Mouse (Mus musculus) midbrain, embryonic 11.5 days (tissue): ENCODE measurements around the gene Dab1. TPM values are rescaled to one million over a fixed set of nuclear protein-coding genes. Genes with fewer than 3 reads are reported as not detected.
A peak's percentile ranks its signal among the peaks of the same experiment; 100 is the strongest.

ENCODE experiments used
- ATAC-seq: fragments of 200-750 bp; cut with Nextera tagmentation; 2 replicates; pipeline ENCODE4 v1.8.0; 2017; ENCODE audit warnings: moderate TSS enrichment, moderate library complexity; ENCODE audit not compliant: low FRiP score
- DNase-seq: peaks from one replicate; pipeline ENCODE4 v3.0.0; 2015; ENCODE audit warnings: low spot score; ENCODE audit errors: missing footprints
- H3K27ac ChIP-seq: fragments of 300-500 bp; sonication (generic); 2 replicates; pipeline ENCODE4 v1.5.1; 2014; ENCODE audit warnings: low read depth, low read length
- H3K27me3 ChIP-seq: fragments of 300-500 bp; sonication (generic); 2 replicates; pipeline ENCODE4 v1.6.1; 2014; ENCODE audit warnings: mild to moderate bottlenecking, low read length, moderate library complexity, mixed read lengths; ENCODE audit not compliant: control insufficient read depth, insufficient read depth
- H3K36me3 ChIP-seq: fragments of 300-500 bp; sonication (generic); 2 replicates; pipeline ENCODE4 v1.6.1; 2014; ENCODE audit warnings: mild to moderate bottlenecking, low read length, moderate library complexity, mixed read lengths; ENCODE audit not compliant: control insufficient read depth, insufficient read depth
- H3K4me1 ChIP-seq: fragments of 300-500 bp; sonication (generic); 2 replicates; pipeline ENCODE4 v1.6.1; 2014; ENCODE audit warnings: low read length; ENCODE audit not compliant: control insufficient read depth, insufficient read depth
- H3K4me2 ChIP-seq: fragments of 300-500 bp; sonication (generic); 2 replicates; pipeline ENCODE4 v1.6.1; 2014; ENCODE audit warnings: mild to moderate bottlenecking, moderate library complexity
- H3K4me3 ChIP-seq: fragments of 300-500 bp; sonication (generic); 2 replicates; pipeline ENCODE4 v1.5.1; 2014; ENCODE audit warnings: low read depth, low read length
- H3K9ac ChIP-seq: fragments of 300-500 bp; sonication (generic); 2 replicates; pipeline ENCODE4 v1.6.1; 2014; ENCODE audit warnings: low read length
- H3K9me3 ChIP-seq: fragments of 300-500 bp; sonication (generic); 2 replicates; pipeline ENCODE4 v1.6.1; 2016; ENCODE audit warnings: low read length; ENCODE audit not compliant: control insufficient read depth
- WGBS: fragments of 180-500 bp; shearing (Covaris S2); extraction: QIAGEN DNeasy Blood & Tissue Kit; methylation state at CpG from one replicate; pipeline ENCODE4 v1.1.7; 2014; 5-methylcytosine and 5-hydroxymethylcytosine counted together
- polyA plus RNA-seq: library from polyadenylated mRNA; unstranded; fragments of >200 nt; fragmentation: Nextera tagmentation; extraction: Ambion mirVana; gene quantifications from 2 replicates; pipeline ENCODE4 v1.2.1, GENCODE M21; 2014

The Dab1 gene
- polyA plus RNA-seq, 1 experiment from 2014 or later: 43.2 TPM

DNA sequence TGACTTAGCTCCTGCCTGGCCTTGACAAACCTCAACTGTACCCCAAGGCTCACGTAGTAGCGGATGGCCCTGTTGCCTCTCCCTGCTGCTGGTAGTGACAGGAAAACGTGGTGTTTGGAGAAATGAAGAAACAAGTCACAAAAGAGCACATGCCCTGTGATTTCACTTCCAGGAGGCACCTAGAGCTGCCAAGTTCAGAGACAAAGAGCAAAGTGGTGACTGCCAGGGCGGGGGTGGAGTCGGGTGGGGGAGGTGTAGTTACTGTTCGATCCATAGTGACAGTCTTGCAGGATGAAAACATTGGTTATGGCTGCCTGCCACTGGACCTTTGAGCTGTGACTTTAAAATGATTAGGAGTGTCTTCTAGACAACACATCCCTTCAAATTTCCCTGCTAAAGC lies 599.6 kb downstream of the Dab1 start:
- DNase-seq (peak; percentile 77), ATAC-seq (no peak)
- H3K27me3 ChIP-seq: no peaks in the 10 kb centered on the region
- H3K36me3 ChIP-seq: no peaks in the 10 kb centered on the region
- no peak overlapping the region for H3K4me2 ChIP-seq
- 80% methylated on average over 6 of the region's 6 CpGs for WGBS
- no peaks in the 10 kb centered on the region for H3K9me3 ChIP-seq
- no peak overlapping the region for H3K27ac ChIP-seq
- no peak overlapping the region for H3K9ac ChIP-seq
- no peak overlapping the region for H3K4me3 ChIP-seq
- H3K4me1 ChIP-seq: peaks cover 7% of the 10 kb centered on the region; the same call in 1 of the 2 replicates

DNA sequence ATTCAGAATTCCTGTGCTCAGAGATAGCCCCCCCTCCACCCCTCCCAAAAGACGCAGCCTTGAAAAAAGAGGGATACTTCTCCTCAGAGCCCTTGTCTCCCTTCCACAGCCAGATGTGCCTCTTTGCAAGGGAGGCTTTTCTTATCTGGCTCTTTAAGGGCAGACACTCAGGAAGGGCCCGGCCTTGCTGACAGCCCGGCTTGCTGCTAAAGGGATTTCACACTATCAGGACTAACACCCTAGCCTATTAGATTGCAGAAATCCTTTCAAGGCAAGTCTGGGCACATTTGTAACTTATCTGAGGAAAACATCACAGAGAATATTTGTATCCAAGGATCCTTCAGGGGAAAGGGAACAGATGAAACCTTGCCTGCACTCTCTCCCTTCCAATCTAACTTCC lies 600.9 kb downstream of the Dab1 start:
- Histone ChIP-seq H3K27me3 (no peaks in the 10 kb centered on the region), H3K4me1 (peaks cover 4% of the 10 kb centered on the region; the same call in 1 of the 2 replicates), H3K9ac (no peak overlapping the region), H3K36me3 (no peaks in the 10 kb centered on the region), H3K4me2 (no peak overlapping the region), H3K9me3 (no peaks in the 10 kb centered on the region), H3K27ac (no peak overlapping the region), H3K4me3 (no peak overlapping the region)
- WGBS: 25% methylated on average over 3 of the region's 3 CpGs
- no peak for ATAC-seq
- peak; percentile 83 for DNase-seq

DNA sequence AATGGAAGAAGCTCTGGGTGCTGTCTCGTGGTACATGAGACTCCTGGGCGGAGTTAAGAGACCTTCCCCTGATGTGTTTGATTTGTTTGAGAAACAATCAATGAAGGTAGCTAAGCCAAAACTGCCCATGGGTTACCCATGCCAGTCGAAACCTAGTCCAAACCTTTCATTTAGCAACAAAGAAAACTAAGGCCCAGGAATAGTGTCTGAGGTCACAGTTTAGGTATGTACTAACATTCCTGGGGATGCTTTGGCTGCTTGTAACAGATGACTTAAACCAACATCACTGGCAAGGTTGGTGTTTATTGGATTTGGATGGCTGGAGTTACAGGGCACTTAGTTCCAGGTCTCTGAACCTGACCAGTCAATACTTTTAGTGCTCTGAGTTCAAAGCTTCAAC lies 610.1 kb downstream of the Dab1 start:
- Histone ChIP-seq H3K9ac (no peak overlapping the region), H3K4me3 (no peak overlapping the region), H3K27ac (no peak overlapping the region), H3K27me3 (no peaks in the 10 kb centered on the region), H3K9me3 (no peaks in the 10 kb centered on the region), H3K4me1 (no peaks in the 10 kb centered on the region), H3K36me3 (no peaks in the 10 kb centered on the region), H3K4me2 (no peak overlapping the region)
- 80% methylated on average over 3 of the region's 3 CpGs for WGBS
- no peak for ATAC-seq
- peak; percentile 21 for DNase-seq

DNA sequence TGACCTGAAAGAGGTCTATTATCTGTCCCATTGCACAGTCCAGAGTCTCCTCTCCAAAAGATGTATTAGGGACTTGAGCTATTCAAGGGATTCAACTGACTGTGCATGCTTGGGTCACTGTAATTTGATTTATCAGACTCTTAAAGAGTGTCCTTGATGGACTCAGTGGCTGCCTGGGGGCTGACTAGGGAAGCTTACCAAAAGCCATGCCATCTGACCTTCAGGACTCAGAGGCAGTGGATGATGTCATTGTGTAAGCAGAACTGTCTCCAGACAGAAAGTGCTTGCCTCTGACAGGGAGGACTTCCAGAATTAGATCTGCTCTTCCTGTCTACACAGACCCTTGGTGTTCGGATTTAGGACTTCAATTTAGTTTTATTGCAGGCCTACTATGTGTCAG lies 627.3 kb downstream of the Dab1 start:
- 71% methylated on average over 1 of the region's 1 CpGs for WGBS
- peak; percentile 71 for DNase-seq

DNA sequence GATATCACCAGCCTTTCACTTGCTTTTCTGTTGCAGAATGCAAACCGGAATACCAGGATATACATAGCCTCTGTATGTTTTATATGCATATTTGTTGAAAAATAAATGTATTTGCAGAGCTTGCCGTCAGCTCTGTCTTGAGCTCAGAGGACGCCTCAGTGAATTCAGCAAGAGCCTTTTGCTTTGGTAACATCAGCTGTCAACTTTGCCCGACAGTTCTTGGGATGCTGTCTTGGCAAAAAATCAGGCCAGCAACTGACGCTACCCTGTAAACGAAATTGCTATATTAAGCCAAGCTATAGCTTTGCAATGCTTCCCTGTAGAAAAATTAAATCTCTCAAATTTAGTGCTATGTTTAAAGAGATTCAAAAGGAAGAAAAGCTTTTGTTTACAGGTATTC lies 630.3 kb downstream of the Dab1 start:
- no peak overlapping the region for H3K4me2 ChIP-seq
- no peak for ATAC-seq
- no peaks in the 10 kb centered on the region for H3K27me3 ChIP-seq
- H3K4me3 ChIP-seq: no peak overlapping the region
- H3K9ac ChIP-seq: no peak overlapping the region
- 90% methylated on average over 6 of the region's 6 CpGs for WGBS
- H3K9me3 ChIP-seq: no peaks in the 10 kb centered on the region
- no peak overlapping the region for H3K27ac ChIP-seq
- no peak for DNase-seq
- no peaks in the 10 kb centered on the region for H3K36me3 ChIP-seq
- H3K4me1 ChIP-seq: no peaks in the 10 kb centered on the region

More for the DNA sequence above, 627.3 kb downstream of the Dab1 start:
- Histone ChIP-seq H3K4me3 (no peak overlapping the region), H3K4me2 (no peak overlapping the region), H3K36me3 (no peaks in the 10 kb centered on the region), H3K4me1 (no peaks in the 10 kb centered on the region), H3K27me3 (no peaks in the 10 kb centered on the region), H3K27ac (no peak overlapping the region), H3K9me3 (no peaks in the 10 kb centered on the region), H3K9ac (no peak overlapping the region)
- no peak for ATAC-seq

DNA sequence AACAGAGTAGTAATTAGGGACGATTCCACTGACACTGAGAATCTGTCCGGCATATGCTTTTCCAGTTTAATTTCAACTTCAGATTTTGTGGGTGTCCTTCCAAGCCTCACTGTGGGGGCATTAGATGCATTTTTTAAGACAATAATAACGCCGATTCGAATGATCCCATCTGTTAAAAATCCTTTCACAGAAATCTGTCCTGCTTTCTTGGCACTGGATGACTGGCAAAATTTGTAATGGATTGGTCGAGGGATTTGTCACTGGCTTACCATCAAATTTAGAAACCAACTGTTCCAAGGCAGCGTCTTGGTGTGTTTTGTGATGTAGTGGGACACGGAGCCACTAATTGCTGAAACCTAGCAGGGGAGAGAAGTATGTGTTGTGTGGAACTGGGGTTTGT lies 638.6 kb downstream of the Dab1 start:
- Histone ChIP-seq H3K4me3 (no peak overlapping the region), H3K27me3 (no peaks in the 10 kb centered on the region), H3K36me3 (no peaks in the 10 kb centered on the region), H3K9me3 (no peaks in the 10 kb centered on the region), H3K4me1 (no peaks in the 10 kb centered on the region), H3K4me2 (no peak overlapping the region), H3K27ac (no peak overlapping the region), H3K9ac (no peak overlapping the region)
- DNase-seq: no peak
- WGBS: 92% methylated on average over 8 of the region's 8 CpGs
- no peak for ATAC-seq

DNA sequence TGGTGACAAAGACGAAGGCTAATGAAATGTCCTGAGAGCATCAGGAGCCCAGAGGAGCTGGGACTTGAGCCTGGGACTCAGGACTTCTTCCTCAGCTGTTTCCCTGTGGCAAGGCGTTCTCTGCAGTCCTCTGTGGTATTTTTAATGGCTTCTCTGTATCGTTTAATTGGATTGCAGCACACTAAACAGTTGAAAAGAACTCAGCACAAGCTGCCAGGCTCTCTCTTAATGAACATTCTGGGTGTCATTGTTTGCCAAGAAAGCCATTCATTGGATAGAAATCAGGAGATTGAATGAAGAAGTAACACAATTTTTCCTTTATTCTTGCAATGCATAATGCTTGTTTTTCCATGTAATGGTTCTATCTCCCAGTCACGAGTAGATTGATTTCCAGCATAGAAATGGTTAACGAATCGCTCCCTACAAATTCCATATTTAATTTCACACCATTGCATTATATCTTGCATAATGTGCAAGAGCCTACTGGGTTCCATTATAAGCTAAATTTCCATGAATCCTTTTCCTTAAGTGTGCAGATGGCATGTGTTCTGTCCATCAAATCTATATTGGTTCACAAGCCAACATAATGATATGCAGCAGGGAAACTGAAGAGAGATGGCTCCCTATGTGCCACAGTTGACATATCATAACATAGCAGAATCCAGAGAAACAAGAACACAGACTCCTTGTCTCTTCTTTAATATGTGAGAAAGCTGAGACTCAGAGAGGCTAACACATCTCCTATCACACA lies 650.4 kb downstream of the Dab1 start:
- ATAC-seq (no peak), DNase-seq (no peak)
- no peaks in the 10 kb centered on the region for H3K36me3 ChIP-seq
- H3K9ac ChIP-seq: no peak overlapping the region
- no peaks in the 10 kb centered on the region for H3K27me3 ChIP-seq
- 85% methylated on average over 6 of the region's 6 CpGs for WGBS
- H3K27ac ChIP-seq: no peak overlapping the region
- H3K4me1 ChIP-seq: no peaks in the 10 kb centered on the region
- H3K4me3 ChIP-seq: no peak overlapping the region
- H3K4me2 ChIP-seq: no peak overlapping the region
- no peaks in the 10 kb centered on the region for H3K9me3 ChIP-seq

DNA sequence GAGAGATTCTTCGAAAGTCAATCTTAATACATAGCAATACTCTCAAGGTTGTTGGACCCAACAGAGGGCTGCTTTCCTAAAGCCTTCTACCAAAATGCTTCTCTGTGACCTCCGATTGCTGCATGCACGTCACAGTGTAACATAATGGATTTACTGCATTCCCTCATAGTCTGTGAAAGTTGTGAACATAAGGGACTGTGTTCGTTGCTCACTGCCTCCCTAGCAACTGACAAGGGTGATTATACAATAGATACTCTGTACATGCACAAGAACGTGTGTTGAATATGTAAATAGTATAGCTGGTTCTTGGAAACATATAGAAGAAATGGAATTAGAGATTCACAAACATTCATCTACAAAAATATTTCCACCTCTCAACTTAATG lies 651.0 kb downstream of the Dab1 start:
- ATAC-seq (no peak), DNase-seq (no peak)
- H3K9me3 ChIP-seq: no peaks in the 10 kb centered on the region
- H3K27ac ChIP-seq: no peak overlapping the region
- no peaks in the 10 kb centered on the region for H3K27me3 ChIP-seq
- H3K9ac ChIP-seq: no peak overlapping the region
- H3K4me3 ChIP-seq: no peak overlapping the region
- no peaks in the 10 kb centered on the region for H3K36me3 ChIP-seq
- WGBS: 75% methylated on average over 5 of the region's 5 CpGs
- no peaks in the 10 kb centered on the region for H3K4me1 ChIP-seq
- no peak overlapping the region for H3K4me2 ChIP-seq

DNA sequence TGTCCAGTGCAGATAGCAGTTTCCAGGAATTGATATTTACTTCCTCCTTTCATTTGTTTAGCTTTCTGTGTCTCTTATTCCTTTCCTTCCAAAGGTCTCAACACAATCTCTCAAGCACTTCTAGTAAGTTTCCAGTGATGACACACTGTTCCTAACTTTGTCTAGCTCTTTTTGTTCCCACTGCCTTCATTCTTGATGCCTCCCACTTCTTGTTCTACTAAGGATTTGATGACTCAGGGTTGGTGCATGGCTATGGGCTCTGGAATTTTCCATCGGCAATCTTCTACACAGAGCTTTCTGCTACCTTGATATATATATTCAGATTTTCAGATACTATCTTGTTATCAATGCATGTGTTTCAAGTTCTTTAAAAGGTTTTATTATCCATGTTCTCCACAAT lies 656.1 kb downstream of the Dab1 start:
- Histone ChIP-seq H3K4me1 (no peaks in the 10 kb centered on the region), H3K27me3 (no peaks in the 10 kb centered on the region), H3K4me3 (no peak overlapping the region), H3K9me3 (no peaks in the 10 kb centered on the region), H3K9ac (no peak overlapping the region), H3K27ac (no peak overlapping the region), H3K36me3 (no peaks in the 10 kb centered on the region), H3K4me2 (no peak overlapping the region)
- ATAC-seq (no peak), DNase-seq (no peak)
- 94% methylated on average over 1 of the region's 1 CpGs for WGBS
